Mouse (Mus musculus) olfactory bulb, adult 2 months (tissue): ENCODE measurements at regions not wholly inside any gene's neighbourhood (a gene's known extent, or its start where the extent isn't known, plus 50 kb on each side); places are given as distances from the start of the nearest gene placed in this dataset.

Experiments used
- CTCF ChIP-seq: fragments of 200-500 bp; IDR thresholded peaks from 2 replicates; pipeline ENCODE4 v1.5.1; 2012; ENCODE audit warnings: low read depth, mild to moderate bottlenecking, low read length, moderate library complexity; ENCODE audit not compliant: insufficient read depth
- POLR2A ChIP-seq: fragments of 200-500 bp; IDR thresholded peaks from 2 replicates; pipeline ENCODE4 v1.6.1; 2012; ENCODE audit warnings: mild to moderate bottlenecking, low read depth, low read length, moderate library complexity; ENCODE audit not compliant: insufficient read depth

GRCm38 (mm10) chr1:55914284-55914683, 508.6 kb downstream of the Plcl1 start:
- no peak for TF ChIP-seq CTCF
- no peak for TF ChIP-seq POLR2A
